Mouse (Mus musculus) limb, embryonic 14.5 days (tissue): ENCODE data around the gene Snhg11. TPM values are rescaled to one million over a fixed set of nuclear protein-coding genes. Genes with fewer than 3 reads are reported as not detected.

Source experiments
- ATAC-seq: fragments of 200-750 bp; cut with Nextera tagmentation; 2 replicates; pipeline ENCODE4 v1.8.0; 2017; ENCODE audit warnings: low read depth, moderate number of reproducible peaks, moderate TSS enrichment; ENCODE audit not compliant: low FRiP score
- DNase-seq: peaks from one replicate; pipeline ENCODE4 v3.0.0-alpha.2; 2015; ENCODE audit warnings: low spot score
- H3K27ac ChIP-seq: fragments of 300-500 bp; sonication (generic); replicated peaks from 2 replicates; pipeline ENCODE4 v1.5.1; 2014; ENCODE audit warnings: low read depth, mild to moderate bottlenecking, low read length, moderate library complexity, mixed read lengths
- H3K27me3 ChIP-seq: fragments of 300-500 bp; sonication (generic); 2 replicates; pipeline ENCODE4 v1.6.1; 2014; ENCODE audit warnings: low read length, mixed read lengths; ENCODE audit not compliant: control insufficient read depth, insufficient read depth
- H3K36me3 ChIP-seq: fragments of 300-500 bp; sonication (generic); 2 replicates; pipeline ENCODE4 v1.6.1; 2014; ENCODE audit warnings: mild to moderate bottlenecking, low read length, moderate library complexity, mixed read lengths; ENCODE audit not compliant: control insufficient read depth, insufficient read depth
- H3K4me1 ChIP-seq: fragments of 300-500 bp; sonication (generic); 2 replicates; pipeline ENCODE4 v1.6.1; 2014; ENCODE audit warnings: antibody characterized with exemption, low read length, mixed read lengths; ENCODE audit not compliant: control insufficient read depth, insufficient read depth
- H3K4me2 ChIP-seq: fragments of 300-500 bp; sonication (generic); replicated peaks from 2 replicates; pipeline ENCODE4 v1.6.1; 2014; ENCODE audit warnings: low read depth, mild to moderate bottlenecking, low read length, moderate library complexity; ENCODE audit not compliant: severe bottlenecking
- H3K4me3 ChIP-seq: fragments of 300-500 bp; sonication (generic); replicated peaks from 2 replicates; pipeline ENCODE4 v1.5.1; 2014; ENCODE audit warnings: low read length
- H3K9ac ChIP-seq: fragments of 300-500 bp; sonication (generic); 2 replicates; pipeline ENCODE4 v1.6.1; 2014; ENCODE audit warnings: mild to moderate bottlenecking, low read depth, low read length, moderate library complexity; ENCODE audit not compliant: severe bottlenecking
- H3K9me3 ChIP-seq: fragments of 300-500 bp; sonication (generic); 2 replicates; pipeline ENCODE4 v1.6.1; 2016; ENCODE audit warnings: low read length; ENCODE audit not compliant: control insufficient read depth
- POLR2A ChIP-seq: fragments of 200-500 bp; IDR thresholded peaks from 2 replicates; pipeline ENCODE4 v1.8.0; 2012; ENCODE audit warnings: inconsistent platforms, mild to moderate bottlenecking, moderate library complexity, borderline replicate concordance; ENCODE audit not compliant: insufficient read depth, insufficient read length; ENCODE audit errors: extremely low read depth
- WGBS: fragments of 180-500 bp; shearing (Covaris S2); extraction: QIAGEN DNeasy Blood & Tissue Kit; methylation state at CpG from one replicate; pipeline ENCODE4 v1.1.7; 2014; 5-methylcytosine and 5-hydroxymethylcytosine counted together
- polyA plus RNA-seq, 2 experiments: library from polyadenylated mRNA; depleted of rRNA in 1 of 2; stranded (reverse) in 1 of 2; unstranded in 1 of 2; fragments of >200 nt; fragmentation: Nextera tagmentation in 1 of 2; extraction: Ambion mirVana in 1 of 2; gene quantifications; 2 replicates each; pipeline versions ENCODE4 v1.2.1 to v1.2.3; 2012 to 2014

The Snhg11 gene
- polyA plus RNA-seq, 2 experiments, result 2.8 to 10.8 TPM

DNA sequence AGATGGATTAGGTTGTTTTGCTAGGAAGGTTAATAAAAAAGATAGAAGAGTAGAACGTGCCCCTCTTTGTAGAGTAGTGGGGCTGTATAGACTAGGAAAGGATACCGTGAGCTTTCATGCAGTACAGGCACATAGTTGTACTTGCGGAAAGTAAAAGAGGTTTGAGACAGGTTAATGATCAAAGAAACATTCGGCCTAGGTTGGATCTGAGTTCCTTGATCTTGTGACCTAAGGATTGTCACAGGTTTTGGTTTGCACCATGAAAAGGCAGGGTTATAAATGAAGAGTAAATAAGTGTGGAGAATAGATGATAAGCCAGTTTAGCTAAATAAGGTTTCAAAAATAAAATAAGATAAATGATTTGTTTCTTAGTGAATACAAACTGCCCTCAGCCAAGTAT, 11.3 kb upstream of the Snhg11 start:
- no peak for DNase-seq
- Histone ChIP-seq H3K36me3 (peaks cover 12% of the 10 kb centered on the region), H3K9me3 (no peaks in the 10 kb centered on the region), H3K4me2 (no peak overlapping the region), H3K27me3 (no peaks in the 10 kb centered on the region), H3K4me3 (no peak overlapping the region), H3K27ac (no peak overlapping the region), H3K9ac (no peak overlapping the region), H3K4me1 (peaks cover 8% of the 10 kb centered on the region)
- 86% methylated on average over 4 of the region's 4 CpGs for WGBS
- TF ChIP-seq POLR2A, result no peak
- no peak for ATAC-seq

DNA sequence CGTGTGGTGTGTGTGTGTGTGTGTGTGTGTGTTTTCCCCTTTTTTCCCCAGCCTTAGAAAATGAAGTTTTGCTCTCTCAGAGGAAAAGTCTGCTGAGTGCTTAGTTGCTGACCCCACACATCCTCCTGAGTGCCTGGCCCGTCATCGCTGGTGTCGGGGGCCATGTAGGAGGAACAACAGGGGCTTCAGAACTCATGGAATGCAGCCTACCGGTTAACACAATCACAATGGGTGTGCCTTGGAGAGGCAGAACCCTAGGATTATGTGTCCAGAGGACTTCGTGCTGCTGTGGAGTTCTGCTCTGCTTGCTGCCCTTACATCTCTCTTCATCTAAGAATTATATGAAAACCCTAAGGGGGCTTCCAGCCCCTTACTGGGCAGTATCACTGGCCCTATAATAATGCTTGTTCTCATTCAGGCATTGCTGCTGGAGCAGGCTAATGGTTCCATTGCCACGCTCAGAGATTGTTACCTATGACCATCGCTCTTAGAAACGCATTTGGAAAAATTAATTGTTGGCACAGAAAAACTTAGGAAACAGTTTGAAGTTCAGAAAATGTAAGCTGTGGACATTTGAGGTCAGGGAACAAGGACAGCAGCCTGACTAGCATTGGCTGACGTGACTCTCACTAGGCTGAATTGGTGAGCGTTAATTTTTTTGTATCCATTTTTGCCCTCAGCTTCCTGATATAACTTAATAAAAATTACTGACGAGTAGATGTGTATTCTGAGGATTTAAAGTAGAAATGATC, 10.2 kb upstream of the Snhg11 start:
- Histone ChIP-seq H3K4me2 (no peak overlapping the region), H3K4me3 (no peak overlapping the region), H3K9me3 (no peaks in the 10 kb centered on the region), H3K27me3 (no peaks in the 10 kb centered on the region), H3K4me1 (peaks cover 2% of the 10 kb centered on the region), H3K27ac (no peak overlapping the region), H3K36me3 (peaks cover 1% of the 10 kb centered on the region), H3K9ac (no peak overlapping the region)
- DNase-seq, result no peak
- no peak for TF ChIP-seq POLR2A
- 77% methylated on average over 12 of the region's 12 CpGs for WGBS
- no peak for ATAC-seq

DNA sequence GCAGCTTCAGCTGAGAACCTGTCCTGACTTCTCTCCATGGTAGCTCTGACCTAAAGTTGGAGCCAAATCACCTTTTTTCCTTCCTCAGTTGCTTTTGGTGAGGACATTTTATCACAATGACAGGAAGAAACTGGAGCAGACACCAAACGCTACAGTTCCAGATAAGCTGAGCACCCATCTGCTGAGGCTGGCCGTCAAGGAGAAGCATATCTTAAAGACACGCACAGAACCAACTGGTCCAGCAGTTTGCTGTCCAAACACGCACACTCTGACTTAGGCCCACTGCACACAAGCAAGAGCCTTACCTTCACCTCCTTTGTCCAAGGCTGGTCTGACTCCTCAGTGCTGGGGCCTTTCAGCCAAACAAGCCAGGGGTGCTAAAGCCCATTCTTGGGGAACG, 7.8 kb upstream of the Snhg11 start:
- WGBS, result 89% methylated on average over 5 of the region's 5 CpGs
- Histone ChIP-seq H3K9me3 (no peaks in the 10 kb centered on the region), H3K36me3 (no peaks in the 10 kb centered on the region), H3K27ac (no peak overlapping the region), H3K4me2 (no peak overlapping the region), H3K4me3 (no peak overlapping the region), H3K4me1 (no peaks in the 10 kb centered on the region), H3K9ac (no peak overlapping the region), H3K27me3 (no peaks in the 10 kb centered on the region)
- ATAC-seq (no peak), DNase-seq (no peak)
- TF ChIP-seq POLR2A, result no peak

DNA sequence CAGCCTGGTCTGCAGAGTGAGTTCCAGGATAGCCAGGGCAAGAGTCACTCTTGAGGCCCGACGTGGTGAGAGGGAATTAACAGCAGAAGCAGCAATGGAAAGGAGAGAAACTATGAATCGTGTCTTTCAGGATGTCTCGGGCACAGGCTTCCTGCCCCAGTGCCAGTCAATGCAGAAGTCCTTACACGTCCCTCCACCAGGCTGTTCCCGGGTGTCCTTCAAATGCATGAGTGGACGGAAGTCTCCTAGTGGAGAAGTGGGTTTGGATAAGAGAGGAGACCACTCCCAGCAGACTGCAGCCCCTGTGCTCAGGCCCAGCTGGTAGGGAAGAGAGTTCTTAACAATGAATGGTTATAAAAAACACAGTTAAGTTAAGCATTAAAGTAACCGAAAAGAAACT, 7.1 kb upstream of the Snhg11 start:
- 92% methylated on average over 8 of the region's 8 CpGs for WGBS
- H3K4me1 ChIP-seq, result no peaks in the 10 kb centered on the region
- H3K4me3 ChIP-seq, result no peak overlapping the region
- no peaks in the 10 kb centered on the region for H3K36me3 ChIP-seq
- H3K27me3 ChIP-seq, result no peaks in the 10 kb centered on the region
- H3K9me3 ChIP-seq, result no peaks in the 10 kb centered on the region
- no peak overlapping the region for H3K9ac ChIP-seq
- TF ChIP-seq POLR2A, result no peak
- DNase-seq, result no peak
- H3K4me2 ChIP-seq, result no peak overlapping the region
- no peak for ATAC-seq
- no peak overlapping the region for H3K27ac ChIP-seq

DNA sequence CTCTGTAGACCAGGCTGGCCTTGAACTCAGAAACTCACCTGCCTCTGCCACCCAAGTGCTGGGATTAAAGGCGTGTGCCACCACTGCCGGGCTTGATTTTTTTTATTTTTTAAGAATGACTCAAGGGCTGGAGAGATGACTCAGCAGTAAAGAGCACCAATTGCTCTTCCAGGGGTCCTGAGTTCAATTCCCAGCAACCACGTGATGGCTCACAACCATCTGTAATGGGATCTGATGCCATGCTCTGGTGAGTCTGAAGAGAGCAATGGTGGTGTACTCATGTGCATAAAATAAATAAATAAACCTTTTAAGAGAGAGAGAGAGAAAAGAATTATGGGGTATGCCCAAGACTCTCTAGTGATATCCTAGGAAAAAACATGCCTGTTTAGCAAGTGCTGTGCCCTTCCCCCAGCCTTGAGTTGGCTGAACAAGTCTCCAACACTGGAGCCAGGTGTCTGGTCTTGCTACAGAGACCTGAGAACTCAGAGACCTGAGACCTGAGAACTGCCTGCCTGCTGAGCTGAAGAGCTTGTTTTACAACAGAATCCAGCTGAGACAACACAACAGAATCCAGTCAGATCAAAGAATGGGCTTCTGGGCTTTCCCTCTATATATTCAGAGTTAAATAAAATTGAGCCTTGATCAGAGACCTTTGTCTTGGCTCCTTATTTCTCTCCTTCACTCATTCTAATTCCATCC, 5.8 kb upstream of the Snhg11 start:
- no peak for DNase-seq
- H3K4me1 ChIP-seq, result no peaks in the 10 kb centered on the region
- H3K9ac ChIP-seq, result no peak overlapping the region
- no peaks in the 10 kb centered on the region for H3K27me3 ChIP-seq
- no peaks in the 10 kb centered on the region for H3K9me3 ChIP-seq
- H3K4me2 ChIP-seq, result no peak overlapping the region
- H3K27ac ChIP-seq, result no peak overlapping the region
- no peak for TF ChIP-seq POLR2A
- H3K36me3 ChIP-seq, result no peaks in the 10 kb centered on the region
- H3K4me3 ChIP-seq, result no peak overlapping the region
- 89% methylated on average over 3 of the region's 3 CpGs for WGBS
- ATAC-seq, result no peak
